Mouse (Mus musculus): ENCODE results near the gene Bbs2. TPM values are rescaled to one million over a fixed set of nuclear protein-coding genes. Genes with fewer than 3 reads are reported as not detected.

Bbs2 gene
- polyA plus RNA-seq (2015; fragmentation: Illumina TruSeq; extraction: RNeasy Lipid Tissue Mini Kit (QIAGEN cat#74804); ENCODE audit: insufficient read depth, low replicate concordance) = 16.8 TPM

GRCm38 (mm10) chr8:94098081-94098974 lies at the start of gene Bbs2:
Gene Bbs2 (minus strand): TSS chr8:94098928.

GRCm38 (mm10) chr8:94136933-94137332 lies 38.2 kb upstream of the Bbs2 start, which contains the start of gene Mt4:
Gene Mt4 (plus strand): TSS chr8:94137197.

GRCm38 (mm10) chr8:94036944-94037524 lies 61.7 kb downstream of the Bbs2 start, which contains the start of the genes Nudt21 and Ogfod1:
Gene Nudt21 (minus strand): TSS chr8:94037031.
Gene Ogfod1 (plus strand): TSS chr8:94037198.

Other genes with a start within 250 kb of the Bbs2 start
- gene Amfr, start 86.1 kb downstream of the Bbs2 start, polyA plus RNA-seq (2015; fragmentation: Illumina TruSeq; extraction: RNeasy Lipid Tissue Mini Kit (QIAGEN cat#74804); ENCODE audit: insufficient read depth, low replicate concordance) = 79.9 TPM
- gene Nudt21, start 61.9 kb downstream of the Bbs2 start, polyA plus RNA-seq (2015; fragmentation: Illumina TruSeq; extraction: RNeasy Lipid Tissue Mini Kit (QIAGEN cat#74804); ENCODE audit: insufficient read depth, low replicate concordance) = 77.6 TPM
- 26.0 TPM for gene Ogfod1, start 61.7 kb downstream of the Bbs2 start, polyA plus RNA-seq (2015; fragmentation: Illumina TruSeq; extraction: RNeasy Lipid Tissue Mini Kit (QIAGEN cat#74804); ENCODE audit: insufficient read depth, low replicate concordance)
- gene Mt4, start 38.3 kb upstream of the Bbs2 start, polyA plus RNA-seq (2015; fragmentation: Illumina TruSeq; extraction: RNeasy Lipid Tissue Mini Kit (QIAGEN cat#74804); ENCODE audit: insufficient read depth, low replicate concordance) = not detected
- gene Mt3, start 53.7 kb upstream of the Bbs2 start, polyA plus RNA-seq (2015; fragmentation: Illumina TruSeq; extraction: RNeasy Lipid Tissue Mini Kit (QIAGEN cat#74804); ENCODE audit: insufficient read depth, low replicate concordance) = not detected
- 3.7 TPM for gene Mt2, start 73.7 kb upstream of the Bbs2 start, polyA plus RNA-seq (2015; fragmentation: Illumina TruSeq; extraction: RNeasy Lipid Tissue Mini Kit (QIAGEN cat#74804); ENCODE audit: insufficient read depth, low replicate concordance)
- gene Mt1, start 80.2 kb upstream of the Bbs2 start, polyA plus RNA-seq (2015; fragmentation: Illumina TruSeq; extraction: RNeasy Lipid Tissue Mini Kit (QIAGEN cat#74804); ENCODE audit: insufficient read depth, low replicate concordance) = 9.9 TPM
- 39.3 TPM for gene Nup93, start 115.6 kb upstream of the Bbs2 start, polyA plus RNA-seq (2015; fragmentation: Illumina TruSeq; extraction: RNeasy Lipid Tissue Mini Kit (QIAGEN cat#74804); ENCODE audit: insufficient read depth, low replicate concordance)
- 1.5 TPM for gene Slc12a3, start 230.3 kb upstream of the Bbs2 start, polyA plus RNA-seq (2015; fragmentation: Illumina TruSeq; extraction: RNeasy Lipid Tissue Mini Kit (QIAGEN cat#74804); ENCODE audit: insufficient read depth, low replicate concordance)